Mouse (Mus musculus) limb, embryonic 13.5 days (tissue): Measurements from ENCODE around the gene Gpr158. TPM values are rescaled to one million over a fixed set of nuclear protein-coding genes. Genes with fewer than 3 reads are reported as not detected.
"Not testable (repeated sequence)": the region's sequence is repeated elsewhere in the genome, so short reads cannot be mapped to it uniquely, and the experiment has no call there.

Experiments used
- ATAC-seq: fragments of 200-750 bp; cut with Nextera tagmentation; 2 replicates; pipeline ENCODE4 v1.8.0; 2017; ENCODE audit warnings: low read depth, moderate number of reproducible peaks, moderate TSS enrichment; ENCODE audit not compliant: low FRiP score
- H3K27ac ChIP-seq: fragments of 300-500 bp; sonication (generic); 2 replicates; pipeline ENCODE4 v1.5.1; 2015; ENCODE audit warnings: inconsistent platforms, mild to moderate bottlenecking, moderate library complexity
- H3K27me3 ChIP-seq: fragments of 300-500 bp; sonication (generic); 2 replicates; pipeline ENCODE4 v1.6.1; 2015; ENCODE audit warnings: mild to moderate bottlenecking, inconsistent platforms
- H3K36me3 ChIP-seq: fragments of 300-500 bp; sonication (generic); 2 replicates; pipeline ENCODE4 v1.6.1; 2015; ENCODE audit warnings: inconsistent platforms, mild to moderate bottlenecking, moderate library complexity
- H3K4me1 ChIP-seq: fragments of 300-500 bp; sonication (generic); 2 replicates; pipeline ENCODE4 v1.6.1; 2015; ENCODE audit warnings: inconsistent platforms
- H3K4me2 ChIP-seq: fragments of 300-500 bp; sonication (generic); replicated peaks from 2 replicates; pipeline ENCODE4 v1.6.1; 2015; ENCODE audit warnings: inconsistent platforms, mild to moderate bottlenecking, moderate library complexity
- H3K4me3 ChIP-seq: fragments of 300-500 bp; sonication (generic); 2 replicates; pipeline ENCODE4 v1.5.1; 2015; ENCODE audit warnings: moderate library complexity, mild to moderate bottlenecking, inconsistent platforms
- H3K9ac ChIP-seq: fragments of 300-500 bp; sonication (generic); 2 replicates; pipeline ENCODE4 v1.6.1; 2015; ENCODE audit warnings: mild to moderate bottlenecking, inconsistent platforms
- H3K9me3 ChIP-seq: fragments of 300-500 bp; sonication (generic); 2 replicates; pipeline ENCODE4 v1.6.1; 2016; ENCODE audit warnings: inconsistent platforms
- WGBS: fragments of 180-500 bp; shearing (Covaris S2); methylation state at CpG from one replicate; pipeline ENCODE4 v1.1.7; 2015; 5-methylcytosine and 5-hydroxymethylcytosine counted together
- polyA plus RNA-seq: library from polyadenylated mRNA; unstranded; fragments of >200 nt; fragmentation: Nextera tagmentation; extraction: Ambion mirVana; gene quantifications from 2 replicates; pipeline ENCODE4 v1.2.1, GENCODE M21; 2015

The Gpr158 gene
- polyA plus RNA-seq, 1 experiment from 2014 or later, result 0.01 TPM

DNA sequence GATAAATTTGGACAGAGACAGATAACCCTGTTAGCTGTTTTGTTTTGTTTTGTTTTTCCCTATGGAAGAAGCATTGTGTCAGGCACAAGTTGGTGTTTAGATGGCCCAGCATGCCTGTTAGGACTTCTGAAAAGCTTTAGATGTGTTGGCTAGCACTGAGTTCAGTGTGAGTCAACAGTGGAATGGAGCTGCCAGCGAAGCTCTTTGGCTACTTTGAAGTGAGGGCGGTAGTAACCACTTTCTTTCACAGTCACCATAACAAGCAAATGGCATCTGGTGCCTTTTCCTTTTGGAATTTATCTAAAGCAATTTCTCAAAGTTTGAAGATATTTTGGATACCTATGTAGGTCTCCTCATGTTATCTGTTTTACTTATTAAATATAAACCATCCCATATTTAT, 62.9 kb downstream of the Gpr158 start:
- H3K27ac ChIP-seq, result no peak overlapping the region
- H3K4me3 ChIP-seq, result no peak overlapping the region
- H3K4me1 ChIP-seq, result no peaks in the 10 kb centered on the region
- no peak overlapping the region for H3K9ac ChIP-seq
- 68% methylated on average over 2 of the region's 2 CpGs for WGBS
- ATAC-seq, result no peak
- H3K9me3 ChIP-seq, result no peaks in the 10 kb centered on the region
- no peaks in the 10 kb centered on the region for H3K27me3 ChIP-seq
- no peaks in the 10 kb centered on the region for H3K36me3 ChIP-seq
- no peak overlapping the region for H3K4me2 ChIP-seq

DNA sequence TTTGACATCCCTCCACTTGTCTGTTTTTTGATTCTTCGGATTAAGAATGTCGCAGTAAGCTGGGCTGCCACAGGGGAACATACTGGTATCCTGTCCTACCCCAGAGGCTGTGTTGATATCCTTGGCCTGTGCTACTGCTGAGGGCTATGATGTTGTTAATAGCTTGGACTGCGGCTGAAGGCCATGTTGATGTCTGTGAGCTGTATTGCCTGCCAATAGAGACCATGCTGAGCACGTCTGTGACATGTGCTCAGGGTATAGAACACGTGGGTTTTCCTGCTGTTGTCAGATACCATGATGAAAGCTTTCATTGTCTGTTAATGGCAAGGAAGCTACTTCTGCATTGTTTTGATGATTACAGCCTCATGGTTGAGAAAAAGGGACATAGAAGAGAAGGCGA, 63.8 kb downstream of the Gpr158 start:
- Histone ChIP-seq H3K36me3 (no peaks in the 10 kb centered on the region), H3K4me1 (no peaks in the 10 kb centered on the region), H3K9ac (no peak overlapping the region), H3K4me2 (no peak overlapping the region), H3K27me3 (no peaks in the 10 kb centered on the region), H3K9me3 (no peaks in the 10 kb centered on the region), H3K27ac (no peak overlapping the region), H3K4me3 (no peak overlapping the region)
- no peak for ATAC-seq
- 82% methylated on average over 6 of the region's 6 CpGs for WGBS

DNA sequence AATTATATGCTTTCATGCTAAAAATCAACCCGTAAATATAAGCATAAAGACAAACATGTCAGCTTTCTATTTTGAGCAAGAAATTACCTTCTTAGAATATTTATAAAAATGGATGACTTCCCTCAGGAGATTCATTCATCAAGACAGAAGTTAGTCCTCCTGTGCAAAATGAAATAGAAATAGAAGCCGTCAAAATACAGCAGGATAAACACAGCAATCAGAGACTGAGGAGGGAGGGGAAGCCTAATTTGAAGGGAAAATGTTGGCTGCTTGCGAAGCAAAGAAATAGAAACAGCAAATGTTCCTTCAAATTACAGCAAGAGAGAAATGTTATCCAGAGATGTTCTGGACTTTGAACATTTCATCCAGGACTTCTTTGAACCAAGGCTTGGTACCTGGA, 72.3 kb downstream of the Gpr158 start:
- 87% methylated on average over 3 of the region's 3 CpGs for WGBS

DNA sequence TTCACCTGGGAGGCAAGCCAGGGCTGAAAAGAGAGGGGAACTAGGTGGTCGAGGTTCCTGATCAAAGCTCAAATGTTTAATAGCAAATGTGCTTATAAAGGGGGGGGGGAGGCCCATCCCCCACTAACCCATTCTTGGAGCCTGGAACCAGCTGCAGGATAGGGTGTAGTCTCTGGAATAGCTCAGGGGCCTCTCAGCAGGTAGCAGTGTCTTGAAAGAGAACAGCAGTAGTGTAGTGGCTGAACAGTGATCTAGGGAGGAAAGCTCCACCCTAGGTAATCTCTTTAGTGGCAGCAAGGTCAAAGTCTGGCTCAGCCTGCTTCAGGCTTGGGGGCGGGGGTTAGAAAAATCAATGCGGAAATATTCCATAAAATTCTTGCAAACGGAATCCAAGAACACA, 93.3 kb downstream of the Gpr158 start:
- ATAC-seq, H3K27ac ChIP-seq, H3K9ac ChIP-seq, H3K36me3 ChIP-seq, H3K4me2 ChIP-seq, H3K27me3 ChIP-seq, H3K4me1 ChIP-seq, H3K9me3 ChIP-seq, H3K4me3 ChIP-seq: not testable (repeated sequence)
- WGBS, result 85% methylated on average over 4 of the region's 4 CpGs

More for the DNA sequence above, 72.3 kb downstream of the Gpr158 start:
- Histone ChIP-seq H3K4me2 (no peak overlapping the region), H3K4me3 (no peak overlapping the region), H3K27ac (no peak overlapping the region), H3K9me3 (no peaks in the 10 kb centered on the region), H3K27me3 (no peaks in the 10 kb centered on the region), H3K4me1 (no peaks in the 10 kb centered on the region), H3K9ac (no peak overlapping the region), H3K36me3 (no peaks in the 10 kb centered on the region)
- no peak for ATAC-seq

DNA sequence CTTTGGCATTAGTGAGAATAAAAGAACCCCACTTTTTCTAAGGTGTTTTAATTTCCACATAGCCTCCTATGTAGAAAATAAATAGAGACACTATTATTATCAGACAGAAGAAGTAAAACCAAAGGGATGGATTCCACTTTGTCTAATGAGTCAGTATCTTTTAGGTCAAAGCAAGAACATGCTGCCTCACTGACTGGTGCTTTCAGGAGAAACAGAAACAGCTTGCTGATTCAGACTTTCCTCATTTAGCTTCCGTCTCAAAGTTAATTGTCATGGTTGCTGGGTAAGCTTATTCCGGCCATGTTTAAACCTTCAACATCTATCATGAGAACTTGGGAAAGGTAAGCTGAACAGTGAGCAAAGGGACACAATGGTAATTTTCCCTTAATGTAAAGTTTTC, 107.6 kb downstream of the Gpr158 start:
- no peaks in the 10 kb centered on the region for H3K9me3 ChIP-seq
- no peak overlapping the region for H3K9ac ChIP-seq
- WGBS, result 89% methylated on average over 2 of the region's 2 CpGs
- no peak overlapping the region for H3K4me3 ChIP-seq
- H3K27me3 ChIP-seq, result no peaks in the 10 kb centered on the region
- H3K4me2 ChIP-seq, result no peak overlapping the region
- no peak overlapping the region for H3K27ac ChIP-seq
- no peak for ATAC-seq
- no peaks in the 10 kb centered on the region for H3K4me1 ChIP-seq
- H3K36me3 ChIP-seq, result no peaks in the 10 kb centered on the region

DNA sequence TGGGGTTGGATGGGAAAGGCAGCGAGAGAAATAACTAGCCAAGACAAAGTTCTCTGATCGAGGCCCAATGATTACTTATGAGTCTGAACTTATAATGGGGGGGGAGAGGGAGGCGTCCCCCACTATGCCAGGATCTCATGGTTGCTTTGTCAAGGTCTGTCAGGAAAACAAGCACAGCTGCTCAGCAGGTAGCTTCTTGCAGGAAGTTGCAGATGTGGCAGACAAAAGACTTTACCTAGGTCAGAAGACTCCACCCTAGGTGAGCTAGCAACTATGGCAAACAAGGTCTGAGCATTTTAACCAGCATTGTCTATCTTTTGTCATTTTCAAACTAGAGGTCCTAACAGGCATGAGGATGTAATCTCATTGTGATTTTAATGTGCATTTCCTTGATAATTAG, 129.5 kb downstream of the Gpr158 start:
- H3K9ac ChIP-seq, result no peak overlapping the region
- no peak overlapping the region for H3K4me3 ChIP-seq
- H3K27ac ChIP-seq, result no peak overlapping the region
- H3K9me3 ChIP-seq, result no peaks in the 10 kb centered on the region
- H3K27me3 ChIP-seq, result no peaks in the 10 kb centered on the region
- H3K4me1 ChIP-seq, result no peaks in the 10 kb centered on the region
- no peak overlapping the region for H3K4me2 ChIP-seq
- H3K36me3 ChIP-seq, result no peaks in the 10 kb centered on the region
- 80% methylated on average over 3 of the region's 3 CpGs for WGBS
- no peak for ATAC-seq

DNA sequence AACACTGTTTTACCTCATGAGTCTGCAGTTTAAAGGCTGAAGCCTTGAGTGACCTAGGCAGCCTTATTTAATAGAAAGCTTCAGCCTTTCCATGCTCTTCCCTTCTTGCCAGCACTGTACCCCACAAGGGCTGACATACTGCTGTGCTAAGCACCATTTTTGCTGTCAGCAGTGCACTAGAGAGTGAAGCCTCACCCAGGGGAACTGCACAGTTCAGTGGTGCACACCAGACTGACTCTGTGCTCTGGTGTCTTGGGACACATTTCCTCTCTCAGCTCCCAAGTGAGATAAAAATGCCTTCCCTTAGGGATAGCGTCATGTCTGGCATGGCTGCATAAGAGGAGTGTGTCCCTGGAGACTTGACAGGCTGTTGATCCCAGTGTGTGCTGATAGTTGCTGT, 130.6 kb downstream of the Gpr158 start:
- no peak for ATAC-seq

DNA sequence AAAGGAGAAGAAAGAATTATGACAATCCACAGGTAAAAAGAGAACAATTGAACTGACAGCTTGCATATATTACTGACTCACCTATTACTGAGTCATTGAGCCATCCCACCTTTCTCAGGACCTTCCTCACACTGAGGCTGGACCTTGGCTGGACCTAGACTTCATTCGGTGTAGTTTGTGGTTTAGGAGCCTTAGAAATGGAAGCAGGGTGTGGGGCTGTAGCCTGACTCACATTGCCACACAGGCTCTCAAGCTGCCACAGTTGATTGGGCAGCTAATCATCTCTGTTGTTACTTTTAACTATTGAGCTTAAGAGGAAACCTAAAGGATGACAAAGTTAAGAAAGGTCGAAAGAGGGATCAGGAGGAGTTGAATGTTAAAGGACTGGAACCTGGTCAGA, 132.1 kb downstream of the Gpr158 start:
- no peak overlapping the region for H3K9ac ChIP-seq
- no peaks in the 10 kb centered on the region for H3K27me3 ChIP-seq
- H3K4me2 ChIP-seq, result no peak overlapping the region
- H3K9me3 ChIP-seq, result no peaks in the 10 kb centered on the region
- H3K27ac ChIP-seq, result no peak overlapping the region
- no peaks in the 10 kb centered on the region for H3K36me3 ChIP-seq
- ATAC-seq, result no peak
- no peak overlapping the region for H3K4me3 ChIP-seq
- H3K4me1 ChIP-seq, result no peaks in the 10 kb centered on the region
- WGBS, result 73% methylated on average over 2 of the region's 2 CpGs

More for the DNA sequence above, 130.6 kb downstream of the Gpr158 start:
- 78% methylated on average over 1 of the region's 1 CpGs for WGBS
- Histone ChIP-seq H3K36me3 (no peaks in the 10 kb centered on the region), H3K4me2 (no peak overlapping the region), H3K9me3 (no peaks in the 10 kb centered on the region), H3K27ac (no peak overlapping the region), H3K4me1 (no peaks in the 10 kb centered on the region), H3K27me3 (no peaks in the 10 kb centered on the region), H3K9ac (no peak overlapping the region), H3K4me3 (no peak overlapping the region)

DNA sequence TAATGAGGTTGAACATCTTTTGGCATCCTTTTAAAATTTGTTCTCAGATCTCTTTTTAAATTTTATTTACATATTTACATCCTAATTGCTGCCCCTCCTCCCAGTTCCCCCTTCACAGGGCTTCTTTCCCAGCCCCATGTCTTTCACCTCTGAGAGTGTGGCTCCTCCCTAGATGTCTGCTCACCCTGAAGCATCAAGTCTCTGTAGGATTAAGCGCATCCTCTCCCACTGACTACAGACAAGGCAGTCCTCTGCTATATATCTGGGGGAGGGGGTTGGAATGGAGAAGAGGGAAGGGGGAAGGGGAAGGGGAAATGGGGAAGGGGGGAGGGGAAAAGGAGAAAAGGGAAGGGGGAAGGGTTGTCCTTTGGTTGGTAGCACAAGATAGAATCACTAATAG, 140.1 kb downstream of the Gpr158 start:
- H3K4me1 ChIP-seq, result no peaks in the 10 kb centered on the region
- H3K27me3 ChIP-seq, result no peaks in the 10 kb centered on the region
- no peak overlapping the region for H3K4me2 ChIP-seq
- H3K27ac ChIP-seq, result no peak overlapping the region
- WGBS, result 76% methylated on average over 1 of the region's 1 CpGs
- ATAC-seq, result no peak
- H3K36me3 ChIP-seq, result no peaks in the 10 kb centered on the region
- H3K4me3 ChIP-seq, result no peak overlapping the region
- no peak overlapping the region for H3K9ac ChIP-seq
- no peaks in the 10 kb centered on the region for H3K9me3 ChIP-seq

DNA sequence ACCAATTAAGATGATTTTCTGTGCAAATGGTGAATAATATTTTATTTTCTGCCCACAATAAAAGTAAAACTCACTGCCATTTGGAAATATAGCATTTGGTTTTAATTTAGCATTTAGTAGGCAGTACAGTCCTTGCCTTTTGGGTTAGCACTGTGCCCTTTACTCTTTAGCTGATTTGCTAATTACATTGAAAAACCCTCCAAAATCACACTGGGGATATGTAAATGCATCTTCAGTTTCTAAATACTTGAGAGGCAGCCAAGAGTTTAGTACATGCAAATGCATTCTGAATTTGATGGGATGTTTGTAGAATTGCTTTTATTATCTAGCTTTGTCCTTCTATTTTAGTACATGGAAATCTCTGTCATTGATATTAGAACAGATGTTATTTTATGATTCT, 163.4 kb downstream of the Gpr158 start:
- Histone ChIP-seq H3K36me3 (no peaks in the 10 kb centered on the region), H3K27ac (no peak overlapping the region), H3K27me3 (no peaks in the 10 kb centered on the region), H3K9me3 (no peaks in the 10 kb centered on the region), H3K9ac (no peak overlapping the region), H3K4me3 (no peak overlapping the region), H3K4me2 (no peak overlapping the region), H3K4me1 (no peaks in the 10 kb centered on the region)
- no peak for ATAC-seq

DNA sequence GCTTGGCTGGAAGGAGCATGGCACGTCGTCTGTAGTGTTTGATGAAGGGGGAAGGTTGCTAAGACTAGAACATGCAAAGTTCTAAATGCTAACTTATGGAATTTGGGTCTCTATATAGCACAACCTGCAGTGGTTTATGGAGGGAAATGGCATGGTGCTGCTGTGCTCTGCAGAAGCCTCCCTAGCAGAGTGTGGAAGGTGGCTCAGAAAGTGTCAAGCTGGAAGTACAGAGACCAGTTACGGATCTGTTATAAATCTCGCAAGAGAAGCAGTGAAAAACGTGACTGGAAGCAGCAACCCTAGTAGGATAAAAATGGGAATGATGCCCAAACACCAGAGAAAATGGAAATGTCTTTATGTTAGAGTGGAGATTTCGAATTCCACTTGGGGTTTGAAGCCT, 251.8 kb downstream of the Gpr158 start:
- 48% methylated on average over 6 of the region's 6 CpGs for WGBS
- no peak overlapping the region for H3K9ac ChIP-seq
- H3K4me1 ChIP-seq, result no peaks in the 10 kb centered on the region
- H3K27me3 ChIP-seq, result no peaks in the 10 kb centered on the region
- no peaks in the 10 kb centered on the region for H3K36me3 ChIP-seq
- no peak overlapping the region for H3K4me2 ChIP-seq
- no peak overlapping the region for H3K27ac ChIP-seq
- ATAC-seq, result no peak
- H3K9me3 ChIP-seq, result no peaks in the 10 kb centered on the region
- H3K4me3 ChIP-seq, result no peak overlapping the region

DNA sequence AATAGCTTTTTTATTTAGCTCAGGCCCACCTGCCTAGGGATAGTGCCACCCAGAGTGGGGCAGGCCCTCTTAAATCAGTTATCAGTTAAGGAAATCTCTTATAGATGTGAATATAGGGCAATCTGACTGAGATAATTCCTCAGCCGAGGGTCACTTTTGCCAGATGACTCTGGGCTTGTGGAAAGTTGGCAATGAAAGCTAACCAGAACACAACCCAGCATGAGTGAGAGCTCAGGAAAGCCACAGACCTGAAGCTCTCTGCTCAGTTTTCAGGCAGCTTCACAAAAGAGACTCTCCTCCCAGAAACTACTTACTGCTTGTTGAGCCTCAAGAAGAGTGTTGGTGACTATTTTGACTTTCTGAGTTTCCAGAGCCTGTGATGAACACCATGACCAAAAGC, 264.8 kb downstream of the Gpr158 start:
- no peak for ATAC-seq
- WGBS, result 58% methylated on average over 1 of the region's 1 CpGs
- Histone ChIP-seq H3K9me3 (no peaks in the 10 kb centered on the region), H3K36me3 (no peaks in the 10 kb centered on the region), H3K4me3 (no peak overlapping the region), H3K27me3 (no peaks in the 10 kb centered on the region), H3K4me2 (no peak overlapping the region), H3K4me1 (no peaks in the 10 kb centered on the region), H3K27ac (no peak overlapping the region), H3K9ac (no peak overlapping the region)

DNA sequence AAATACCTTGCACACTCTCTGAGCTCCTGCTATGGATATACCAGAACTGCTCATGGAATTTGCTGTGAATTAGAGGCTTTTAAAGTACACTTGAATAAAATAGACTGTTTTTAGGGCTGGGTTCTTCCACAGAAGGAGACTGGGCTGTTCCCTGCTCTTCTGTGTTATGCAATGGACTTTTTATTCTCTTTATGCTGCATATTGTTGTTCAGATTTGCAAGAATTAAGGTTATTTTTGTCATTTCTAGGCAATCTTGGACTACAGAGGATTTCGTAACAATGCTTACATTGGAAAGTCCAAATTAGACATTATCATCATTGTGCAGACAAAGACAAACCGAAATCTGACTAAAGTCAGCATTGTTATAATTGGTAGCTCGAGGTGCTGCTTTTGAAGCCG, 298.4 kb downstream of the Gpr158 start:
- Histone ChIP-seq H3K9me3 (no peaks in the 10 kb centered on the region), H3K4me2 (no peak overlapping the region), H3K4me3 (no peak overlapping the region), H3K27ac (no peak overlapping the region), H3K4me1 (no peaks in the 10 kb centered on the region), H3K36me3 (no peaks in the 10 kb centered on the region), H3K27me3 (no peaks in the 10 kb centered on the region), H3K9ac (no peak overlapping the region)
- WGBS, result 82% methylated on average over 4 of the region's 4 CpGs
- ATAC-seq, result no peak
